Comparison of ENCODE assay signal across 11 mouse cellular contexts in the genomic region with DNA sequence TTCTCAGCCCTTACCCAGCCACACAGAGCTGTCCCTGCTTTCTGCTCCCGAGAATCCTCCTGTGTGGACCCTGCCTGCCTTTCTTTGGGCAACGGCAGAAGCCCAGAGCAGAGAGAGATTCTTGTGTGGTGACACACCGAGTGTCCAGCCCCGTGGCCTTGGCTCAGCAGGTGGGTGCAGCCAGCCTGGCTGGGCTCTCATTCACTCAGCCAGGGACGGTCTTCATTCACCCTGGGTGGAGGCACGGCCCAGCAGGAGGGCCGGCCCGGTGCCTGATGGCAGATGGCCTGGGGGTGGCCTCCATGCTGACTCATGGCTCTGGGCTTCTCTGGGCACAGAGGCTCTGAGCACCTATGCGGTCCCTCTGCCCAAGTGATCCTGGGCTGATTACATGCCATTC. TPM values are rescaled to one million over a fixed set of nuclear protein-coding genes. Genes with fewer than 3 reads are reported as not detected.
DNase-seq lines count a peak whose midpoint lies in the region; ATAC-seq and TF ChIP-seq lines count a peak whose summit lies in the region.
"Had no signal": no experiment of that assay in that cellular context is flagged by ENCODE, and none has a peak within 500 bp of the region (broad histone marks: within the 10 kb centered on the region; RNA-seq: fewer than 3 reads in every experiment).

No protein-coding gene starts in this region.

- no peaks in the 10 kb centered on the region for H3K4me1 ChIP-seq in heart, embryonic 11.5 days (ENCODE audit: control insufficient read depth, insufficient read depth, low read length)
- H3K4me1 ChIP-seq in intestine, postnatal 0 days (replicated peaks; ENCODE audit: control insufficient read depth, insufficient read depth, low read length): no peaks in the 10 kb centered on the region

- TF ChIP-seq CTCF in intestine, postnatal 0 days (IDR thresholded peaks at IDR 0.05; ENCODE audit: low read depth): no peak

- peak; percentile 96 for DNase-seq in heart, adult 11 months
- peak; percentile 96 for DNase-seq in Muller cell, postnatal 12 days (ENCODE audit: inconsistent ontology term)
- peak; percentile 57 for DNase-seq in cerebellum, adult 8-10 months
- DNase-seq in heart, adult 9 months (ENCODE audit: low spot score in 2 of 2): peak; percentile 41 to 62
- DNase-seq in thymus, postnatal 0 days (ENCODE audit: low spot score): no peak
- DNase-seq in kidney, adult 11 months: no peak
- DNase-seq: forebrain, postnatal 0 days; midbrain, embryonic 14.5 days had no signal

- H3K9ac ChIP-seq in heart, embryonic 11.5 days (ENCODE audit: low read depth, low read length): no peak overlapping the region
- no peak overlapping the region for H3K9ac ChIP-seq in intestine, postnatal 0 days (ENCODE audit: low read depth, low read length)
- H3K9ac ChIP-seq: forebrain, postnatal 0 days; hindbrain, embryonic 15.5 days had no signal

- no peaks in the 10 kb centered on the region for H3K36me3 ChIP-seq in heart, embryonic 11.5 days (ENCODE audit: control insufficient read depth, insufficient read depth, low read length)
- no peaks in the 10 kb centered on the region for H3K36me3 ChIP-seq in intestine, postnatal 0 days (ENCODE audit: control insufficient read depth, insufficient read depth)

- no peaks in the 10 kb centered on the region for H3K9me3 ChIP-seq in heart, embryonic 11.5 days (replicated peaks; ENCODE audit: control insufficient read depth, low read length)
- no peaks in the 10 kb centered on the region for H3K9me3 ChIP-seq in intestine, postnatal 0 days (ENCODE audit: control insufficient read depth)
- H3K9me3 ChIP-seq: hindbrain, embryonic 15.5 days had no signal

- 57% methylated on average over 9 of the region's 9 CpGs for WGBS in heart, embryonic 11.5 days (ENCODE audit: insufficient replicate concordance)
- WGBS in intestine, postnatal 0 days: 70% methylated on average over 9 of the region's 9 CpGs

- no peak overlapping the region for H3K27ac ChIP-seq in heart, embryonic 11.5 days (ENCODE audit: low read depth, low read length)
- H3K27ac ChIP-seq in intestine, postnatal 0 days (ENCODE audit: low read depth, low read length): no peak overlapping the region
- H3K27ac ChIP-seq: hindbrain, embryonic 15.5 days had no signal

- peaks cover 14% of the 10 kb centered on the region for H3K27me3 ChIP-seq in heart, embryonic 11.5 days (ENCODE audit: control insufficient read depth, insufficient read depth, low read length)
- no peaks in the 10 kb centered on the region for H3K27me3 ChIP-seq in intestine, postnatal 0 days (replicated peaks; ENCODE audit: control insufficient read depth, insufficient read depth, low read length)

- no peak overlapping the region for H3K4me3 ChIP-seq in heart, embryonic 11.5 days (ENCODE audit: low read depth, low read length)
- H3K4me3 ChIP-seq in intestine, postnatal 0 days (ENCODE audit: low read depth, low read length): no peak overlapping the region
- H3K4me3 ChIP-seq: hindbrain, embryonic 15.5 days had no signal

- ATAC-seq in heart, embryonic 11.5 days (replicated peaks; ENCODE audit: insufficient number of reproducible peaks, low FRiP score, low TSS enrichment): no peak
- ATAC-seq in intestine, postnatal 0 days: no peak
- ATAC-seq: forebrain, postnatal 0 days had no signal

- H3K4me2 ChIP-seq in heart, embryonic 11.5 days: no peak overlapping the region
- no peak overlapping the region for H3K4me2 ChIP-seq in intestine, postnatal 0 days (replicated peaks; ENCODE audit: low read depth)
- H3K4me2 ChIP-seq: hindbrain, embryonic 15.5 days had no signal

RNA-seq across cellular contexts. Expression of a gene that starts 17.4 kb away (rescaled TPM):
- polyA plus RNA-seq in heart, embryonic 11.5 days (2014; fragmentation: Nextera tagmentation; extraction: Ambion mirVana): 2.8 and 3.3 TPM in 2 replicates
- polyA plus RNA-seq in intestine, postnatal 0 days (2015; fragmentation: Nextera tagmentation; extraction: Ambion mirVana): 0.33 and 0.50 TPM in 2 replicates
- polyA plus RNA-seq in thymus, postnatal 0 days (2015; fragmentation: Nextera tagmentation; extraction: Ambion mirVana): 0.12 and 0.22 TPM in 2 replicates

RNA-seq across cellular contexts. Expression of a gene that starts 31.6 kb away (rescaled TPM):
- polyA plus RNA-seq in heart, embryonic 11.5 days (2014; fragmentation: Nextera tagmentation; extraction: Ambion mirVana): 130 and 151 TPM in 2 replicates
- polyA plus RNA-seq in intestine, postnatal 0 days (2015; fragmentation: Nextera tagmentation; extraction: Ambion mirVana): 47.7 and 50.6 TPM in 2 replicates
- 76.2 and 89.0 TPM in 2 replicates for polyA plus RNA-seq in thymus, postnatal 0 days (2015; fragmentation: Nextera tagmentation; extraction: Ambion mirVana)

RNA-seq across cellular contexts. Expression of a gene that starts 32.7 kb away (rescaled TPM):
- polyA plus RNA-seq in heart, embryonic 11.5 days (2014; fragmentation: Nextera tagmentation; extraction: Ambion mirVana): 0.23 and 0.66 TPM in 2 replicates
- 8.2 and 10.5 TPM in 2 replicates for polyA plus RNA-seq in intestine, postnatal 0 days (2015; fragmentation: Nextera tagmentation; extraction: Ambion mirVana)
- polyA plus RNA-seq in thymus, postnatal 0 days (2015; fragmentation: Nextera tagmentation; extraction: Ambion mirVana): 1.1 and 1.7 TPM in 2 replicates
- polyA plus RNA-seq: forebrain, postnatal 0 days had no signal

Comparison
In these comparisons a context has a peak if more than half of its experiments do, and no peak if none do; other contexts are left out.
1. DNase-seq: peak in heart, adult 11 months (single experiment), Muller cell, postnatal 12 days (single experiment), cerebellum, adult 8-10 months (single experiment) and heart, adult 9 months (2 of 2); none in thymus, postnatal 0 days (single experiment) and kidney, adult 11 months (single experiment).